Mouse (Mus musculus): Measurements from ENCODE around the gene Gdf11.

DNA sequence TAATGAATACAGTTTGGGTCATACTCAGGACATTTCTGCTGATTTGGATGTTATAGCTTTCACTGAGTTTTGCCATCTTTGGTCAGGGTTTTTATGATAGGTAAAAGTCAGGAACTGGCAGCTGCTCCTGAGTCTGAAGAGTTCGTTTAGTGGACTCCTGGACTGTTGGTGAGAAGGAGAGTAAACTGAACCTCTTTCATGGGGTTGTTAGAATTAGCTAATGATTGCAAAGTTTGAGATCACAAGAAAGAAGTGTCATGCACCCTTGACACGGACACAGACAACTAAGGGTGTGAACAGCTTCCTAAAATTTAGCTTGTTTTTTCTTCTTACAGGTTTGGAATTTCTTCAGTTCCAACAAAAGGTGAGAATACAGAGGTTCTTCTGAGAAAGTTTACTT lies 43.1 kb downstream of the Gdf11 start:
- no peak for TF ChIP-seq CTCF (IDR thresholded peaks at IDR 0.05; ENCODE audit: control insufficient read depth, insufficient read depth, low read length)
- TF ChIP-seq POLR2A (IDR thresholded peaks at IDR 0.05; ENCODE audit: borderline replicate concordance, control insufficient read depth, low read depth, low read length) = no peak
